Mouse (Mus musculus): Measurements from ENCODE around the gene Skor1. TPM values are rescaled to one million over a fixed set of nuclear protein-coding genes. Genes with fewer than 3 reads are reported as not detected.

Gene Skor1
- total and polyA plus RNA-seq, 2 experiments from 2014 or later: 9.2 to 36.3 TPM

GRCm38 (mm10) chr9:63151072-63151870, 2.5 kb upstream of the Skor1 start:
- ATAC-seq (peak; percentile 48; the same call in 1 of the 2 replicates), DNase-seq (ENCODE audit: low spot score) (peak; percentile 73)
- Histone ChIP-seq H3K9me3 (ENCODE audit: low read length) (no peaks in the 10 kb centered on the region), H3K9ac (replicated peaks; ENCODE audit: low read length) (no peak overlapping the region), H3K4me1 (ENCODE audit: insufficient read depth, low read length) (peaks cover 3% of the 10 kb centered on the region; the same call in 1 of the 2 replicates), H3K4me3 (ENCODE audit: low read length) (no peak overlapping the region), H3K27ac (no peak overlapping the region), H3K4me2 (ENCODE audit: low read depth, low read length) (peak overlapping the region; percentile 61), H3K36me3 (ENCODE audit: insufficient read depth, low read length) (no peaks in the 10 kb centered on the region), H3K27me3 (ENCODE audit: insufficient read depth, low read length) (peaks cover 59% of the 10 kb centered on the region)
- WGBS: 3% methylated on average over 20 of the region's 20 CpGs
- TF ChIP-seq CTCF (IDR thresholded peaks at IDR 0.05; ENCODE audit: low read depth): no peak

- no peak for DNase-seq (ENCODE audit: low spot score)
- Histone ChIP-seq H3K27ac (no peak overlapping the region), H3K36me3 (ENCODE audit: insufficient read depth, low read length) (no peaks in the 10 kb centered on the region), H3K9me3 (ENCODE audit: low read length) (no peaks in the 10 kb centered on the region), H3K27me3 (ENCODE audit: insufficient read depth, low read length) (peaks cover 66% of the 10 kb centered on the region), H3K4me3 (ENCODE audit: low read length) (peak overlapping the region; percentile 45), H3K4me1 (ENCODE audit: insufficient read depth, low read length) (peaks cover 3% of the 10 kb centered on the region; the same call in 1 of the 2 replicates), H3K9ac (replicated peaks; ENCODE audit: low read length) (0 out of 2 replicates have a peak overlapping the region, but pooled peaks have one; percentile 5), H3K4me2 (ENCODE audit: low read depth, low read length) (peak overlapping the region; percentile 61)
- no peak for ATAC-seq
- WGBS: 3% methylated on average over 26 of the region's 27 CpGs
- no peak for TF ChIP-seq CTCF (IDR thresholded peaks at IDR 0.05; ENCODE audit: low read depth)
Measured at GRCm38 (mm10) chr9:63150086-63150800, 1.5 kb upstream of the Skor1 start.

- H3K4me1 ChIP-seq (ENCODE audit: insufficient read depth, low read length): peaks cover 3% of the 10 kb centered on the region; the same call in 1 of the 2 replicates
- no peak for ATAC-seq
Measured at GRCm38 (mm10) chr9:63149372-63149766, 608 bp upstream of the Skor1 start.

GRCm38 (mm10) chr9:63147786-63148409, 863 bp downstream of the Skor1 start:
- peak overlapping the region; percentile 48; the same call in 1 of the 2 replicates for H3K9ac ChIP-seq (replicated peaks; ENCODE audit: low read length)
- TF ChIP-seq CTCF (IDR thresholded peaks at IDR 0.05; ENCODE audit: low read depth): no peak
- H3K4me3 ChIP-seq (ENCODE audit: low read length): peak overlapping the region; percentile 45

More at GRCm38 (mm10) chr9:63149372-63149766, 608 bp upstream of the Skor1 start:
- no peak for TF ChIP-seq CTCF (IDR thresholded peaks at IDR 0.05; ENCODE audit: low read depth)
- no peaks in the 10 kb centered on the region for H3K9me3 ChIP-seq (ENCODE audit: low read length)
- H3K27ac ChIP-seq: peak overlapping the region; percentile 51; the same call in 1 of the 2 replicates
- H3K4me3 ChIP-seq (ENCODE audit: low read length): peak overlapping the region; percentile 45
- WGBS: 0% methylated on average over 19 of the region's 20 CpGs
- peaks cover 74% of the 10 kb centered on the region for H3K27me3 ChIP-seq (ENCODE audit: insufficient read depth, low read length)
- no peak for DNase-seq (ENCODE audit: low spot score)
- H3K9ac ChIP-seq (replicated peaks; ENCODE audit: low read length): peak overlapping the region; percentile 48
- H3K36me3 ChIP-seq (ENCODE audit: insufficient read depth, low read length): no peaks in the 10 kb centered on the region
- H3K4me2 ChIP-seq (ENCODE audit: low read depth, low read length): peak overlapping the region; percentile 61

GRCm38 (mm10) chr9:63147296-63147695, 1.5 kb downstream of the Skor1 start:
- peak overlapping the region; percentile 61 for H3K4me2 ChIP-seq (ENCODE audit: low read depth, low read length)
- WGBS: under 1% methylated on average over 9 of the region's 9 CpGs
- no peak overlapping the region for H3K9ac ChIP-seq (replicated peaks; ENCODE audit: low read length)
- peaks cover 83% of the 10 kb centered on the region for H3K27me3 ChIP-seq (ENCODE audit: insufficient read depth, low read length)
- DNase-seq (ENCODE audit: low spot score) (no peak), ATAC-seq (no peak)
- H3K4me1 ChIP-seq (ENCODE audit: insufficient read depth, low read length): peaks cover 3% of the 10 kb centered on the region; the same call in 1 of the 2 replicates
- no peak for TF ChIP-seq CTCF (IDR thresholded peaks at IDR 0.05; ENCODE audit: low read depth)
- peak overlapping the region; percentile 45 for H3K4me3 ChIP-seq (ENCODE audit: low read length)
- no peak overlapping the region for H3K27ac ChIP-seq
- no peaks in the 10 kb centered on the region for H3K36me3 ChIP-seq (ENCODE audit: insufficient read depth, low read length)
- no peaks in the 10 kb centered on the region for H3K9me3 ChIP-seq (ENCODE audit: low read length)

More at GRCm38 (mm10) chr9:63147786-63148409, 863 bp downstream of the Skor1 start:
- H3K36me3 ChIP-seq (ENCODE audit: insufficient read depth, low read length): no peaks in the 10 kb centered on the region
- DNase-seq (ENCODE audit: low spot score) (peak; percentile 13), ATAC-seq (no peak)
- peaks cover 83% of the 10 kb centered on the region for H3K27me3 ChIP-seq (ENCODE audit: insufficient read depth, low read length)
- 2% methylated on average over 14 of the region's 14 CpGs for WGBS
- H3K4me1 ChIP-seq (ENCODE audit: insufficient read depth, low read length): peaks cover 3% of the 10 kb centered on the region; the same call in 1 of the 2 replicates
- no peak overlapping the region for H3K27ac ChIP-seq
- H3K4me2 ChIP-seq (ENCODE audit: low read depth, low read length): peak overlapping the region; percentile 61
- no peaks in the 10 kb centered on the region for H3K9me3 ChIP-seq (ENCODE audit: low read length)

GRCm38 (mm10) chr9:63146856-63147274, 1.9 kb downstream of the Skor1 start:
- TF ChIP-seq CTCF (IDR thresholded peaks at IDR 0.05; ENCODE audit: low read depth): no peak
- no peak for ATAC-seq
- peaks cover 83% of the 10 kb centered on the region for H3K27me3 ChIP-seq (ENCODE audit: insufficient read depth, low read length)
- peak; percentile 30 for DNase-seq (ENCODE audit: low spot score)
- H3K9ac ChIP-seq (replicated peaks; ENCODE audit: low read length): no peak overlapping the region
- H3K36me3 ChIP-seq (ENCODE audit: insufficient read depth, low read length): no peaks in the 10 kb centered on the region
- H3K4me3 ChIP-seq (ENCODE audit: low read length): peak overlapping the region; percentile 45
- peak overlapping the region; percentile 65 for H3K27ac ChIP-seq
- WGBS: 0% methylated on average over 20 of the region's 20 CpGs
- H3K4me2 ChIP-seq (ENCODE audit: low read depth, low read length): peak overlapping the region; percentile 61
- no peaks in the 10 kb centered on the region for H3K9me3 ChIP-seq (ENCODE audit: low read length)
- peaks cover 3% of the 10 kb centered on the region; the same call in 1 of the 2 replicates for H3K4me1 ChIP-seq (ENCODE audit: insufficient read depth, low read length)

Measured in hindbrain, postnatal 0 days (tissue).